Mouse (Mus musculus) adrenal gland, postnatal 14 days (tissue): ENCODE measurements at regions not wholly inside any gene's neighbourhood (a gene's known extent, or its start where the extent isn't known, plus 50 kb on each side); places are given as distances from the start of the nearest gene placed in this dataset.
A peak's percentile ranks its signal among the peaks of the same experiment; 100 is the strongest.
"Not testable (repeated sequence)": the region's sequence is repeated elsewhere in the genome, so short reads cannot be mapped to it uniquely, and the experiment has no call there.

ENCODE experiments used
- DNase-seq: peaks from one replicate; pipeline ENCODE4 v3.0.0; 2021; ENCODE audit warnings: mixed read lengths

DNA sequence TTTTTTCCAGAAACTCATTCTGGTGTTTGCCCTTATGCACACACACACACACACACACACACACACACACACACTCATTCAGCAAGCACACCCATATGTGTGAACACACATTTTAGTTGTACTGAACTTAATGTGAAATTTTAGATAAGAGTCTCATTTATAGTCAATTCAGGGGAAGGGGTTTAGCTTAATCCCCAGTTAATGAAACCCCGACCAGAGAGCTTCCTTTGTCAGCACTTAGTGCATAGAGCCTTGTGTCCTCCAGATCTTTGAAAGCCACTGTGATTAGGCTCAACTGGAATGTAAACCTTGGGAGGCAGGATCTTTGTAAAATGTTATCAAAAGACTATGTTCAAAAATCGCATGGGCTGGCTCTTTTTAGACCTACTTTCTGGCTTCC, 53.4 kb downstream of the Rps12 start:
- no peak for DNase-seq

- not testable (repeated sequence) for DNase-seq
Measured at GRCm38 (mm10) chr10:23725960-23726714, 60.9 kb downstream of the Rps12 start.

DNA sequence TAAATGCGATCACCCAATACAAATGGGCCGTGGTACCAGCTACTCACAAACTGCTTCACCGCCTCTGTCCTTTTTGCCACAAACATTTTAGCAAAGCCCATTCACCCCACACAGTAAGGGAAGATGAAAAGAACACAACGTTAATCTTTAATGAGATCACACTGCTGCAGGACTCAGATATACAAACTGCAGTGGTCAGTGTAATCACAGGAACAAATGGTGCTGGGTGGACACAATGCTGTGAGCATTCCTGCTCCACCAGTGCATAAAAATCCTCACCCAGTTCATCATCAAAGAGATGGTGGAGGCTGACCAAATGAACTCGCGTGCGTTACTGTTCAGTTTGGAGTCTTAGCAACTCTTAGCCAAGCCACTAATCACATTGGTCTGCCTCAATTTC, 69.0 kb downstream of the Rps12 start:
- DNase-seq, result no peak

- DNase-seq, result peak; percentile 31
Measured at GRCm38 (mm10) chr10:23715511-23715910, 71.6 kb downstream of the Rps12 start.

GRCm38 (mm10) chr10:23715101-23715500, 72.0 kb downstream of the Rps12 start:
- DNase-seq, result no peak

DNA sequence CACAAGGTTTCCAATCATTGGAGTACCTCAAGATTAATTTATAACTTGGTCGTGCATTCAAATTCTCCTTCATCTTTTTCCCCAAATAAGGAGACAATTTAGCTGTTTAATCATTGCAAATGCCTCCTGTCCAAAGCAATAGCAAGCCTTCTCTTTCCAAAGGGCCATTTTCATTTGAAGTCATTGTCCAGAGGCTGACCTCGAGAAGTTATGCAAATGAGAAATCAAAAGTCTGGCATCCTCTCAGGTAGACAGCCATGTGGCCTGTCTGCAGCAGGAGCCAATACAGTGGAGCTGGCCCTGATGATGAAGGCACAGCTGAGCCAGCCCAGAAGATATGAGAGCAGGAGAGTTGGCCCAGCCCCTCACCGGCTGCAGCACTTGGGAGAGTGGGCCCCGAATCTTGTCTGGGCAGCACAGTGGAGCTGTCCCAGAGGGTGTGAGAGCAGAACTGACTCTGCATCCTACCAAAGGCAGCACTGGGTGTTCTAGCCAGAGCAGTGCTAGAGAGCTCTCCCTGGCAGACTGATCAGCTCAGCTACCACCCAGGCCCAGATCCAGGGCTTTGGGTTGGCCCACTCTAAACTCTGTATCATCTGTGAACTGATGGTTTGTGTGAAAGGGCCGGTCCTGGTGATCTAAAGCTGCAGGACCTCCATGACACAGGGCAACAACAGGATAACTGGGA, 74.2 kb downstream of the Rps12 start:
- no peak for DNase-seq

GRCm38 (mm10) chr10:23711416-23712171, 75.5 kb downstream of the Rps12 start:
- DNase-seq, result no peak

- no peak for DNase-seq
Measured at GRCm38 (mm10) chr10:23710999-23711398, 76.1 kb downstream of the Rps12 start.

GRCm38 (mm10) chr10:23708261-23708660, 78.8 kb downstream of the Rps12 start:
- no peak for DNase-seq

GRCm38 (mm10) chr10:23707141-23707540, 79.9 kb downstream of the Rps12 start:
- no peak for DNase-seq

- DNase-seq, result no peak
Measured at GRCm38 (mm10) chr10:23704048-23704447, 83.0 kb downstream of the Rps12 start.

DNA sequence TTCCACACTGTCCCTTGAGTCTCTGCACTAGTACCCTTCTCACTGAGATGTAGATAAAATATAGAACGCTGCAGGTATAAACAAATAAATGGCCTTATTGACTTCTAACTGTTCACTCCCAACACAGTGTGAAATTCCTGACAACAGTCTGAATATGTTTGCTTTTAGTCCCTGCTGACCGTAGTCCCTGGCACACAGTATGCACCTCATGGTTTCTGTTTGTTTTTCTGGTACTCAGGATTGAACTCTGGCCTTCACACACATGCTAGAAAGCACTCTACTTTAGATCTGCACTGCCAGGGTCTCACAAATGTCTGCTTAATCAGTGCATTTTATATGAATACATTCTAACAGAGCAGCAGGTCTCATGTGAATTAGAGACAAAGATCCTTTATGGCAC, 95.8 kb downstream of the Rps12 start:
- no peak for DNase-seq

GRCm38 (mm10) chr10:23686969-23687368, 100.1 kb downstream of the Rps12 start:
- DNase-seq, result no peak

GRCm38 (mm10) chr10:23683078-23683477, 104.0 kb downstream of the Rps12 start:
- peak; percentile 3 for DNase-seq

GRCm38 (mm10) chr10:23675911-23676310, 111.2 kb downstream of the Rps12 start:
- no peak for DNase-seq

- peak; percentile 75 for DNase-seq
Measured at GRCm38 (mm10) chr10:23674633-23675515, 112.2 kb downstream of the Rps12 start.

DNA sequence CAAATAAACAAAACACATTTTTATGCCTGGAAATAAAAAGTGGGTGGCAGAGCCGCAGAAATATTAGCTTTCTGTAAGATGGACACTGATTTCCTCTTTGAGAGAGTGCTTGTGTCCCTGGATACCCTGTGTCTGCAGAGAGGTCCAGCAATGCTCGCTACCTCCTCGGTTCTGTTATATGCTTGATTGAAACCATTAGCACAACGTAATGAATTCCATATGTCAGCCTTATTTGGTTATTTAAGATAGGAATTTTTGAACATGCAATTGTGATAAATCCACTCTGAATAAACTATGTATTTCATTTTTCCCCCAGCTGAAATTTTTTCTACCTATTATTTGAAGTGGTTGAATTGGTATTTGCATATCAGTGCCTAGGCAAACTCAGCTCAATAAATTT, 114.8 kb downstream of the Rps12 start:
- no peak for DNase-seq

DNA sequence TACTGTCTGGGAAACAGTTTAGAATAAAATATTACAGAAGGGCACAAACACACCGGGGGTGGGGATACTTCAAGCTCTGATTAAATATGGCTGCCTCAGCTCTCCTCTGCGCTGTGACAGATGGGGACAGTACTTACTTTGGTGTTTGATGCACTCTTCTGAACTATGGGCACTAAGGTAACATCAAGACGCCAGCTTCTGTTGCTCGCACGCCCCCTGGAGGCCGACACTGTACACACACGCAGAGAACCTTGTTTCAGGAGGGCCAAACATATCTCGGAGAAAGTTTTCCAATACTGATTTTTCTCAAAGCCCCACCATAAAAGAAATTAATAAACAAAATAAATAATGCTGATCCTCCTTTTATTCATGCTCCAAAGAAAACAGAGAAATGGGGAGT, 115.6 kb downstream of the Rps12 start:
- peak; percentile 55 for DNase-seq

GRCm38 (mm10) chr10:23665916-23666315, 121.2 kb downstream of the Rps12 start:
- DNase-seq, result peak; percentile 11

GRCm38 (mm10) chr10:23626201-23626600, 160.9 kb downstream of the Rps12 start:
- DNase-seq, result no peak

DNA sequence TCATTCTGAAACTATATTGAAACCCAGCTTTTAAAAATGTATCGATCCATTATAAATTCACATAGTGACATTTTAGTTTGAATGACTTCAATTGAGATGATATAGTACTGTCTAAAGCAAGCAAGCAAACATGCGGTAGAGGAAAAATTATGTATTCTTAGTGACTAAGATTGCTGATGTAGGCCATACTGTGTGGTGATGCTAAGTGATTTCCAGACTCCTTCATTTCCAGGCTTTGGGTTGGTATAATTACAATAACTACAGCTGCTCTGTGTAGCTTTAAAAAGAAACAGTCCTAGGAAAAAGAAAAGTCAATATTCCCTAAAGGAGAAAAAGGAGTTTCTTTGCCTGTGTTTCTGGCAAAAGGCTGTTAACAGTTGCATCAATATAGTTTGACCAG, 175.0 kb downstream of the Rps12 start:
- no peak for DNase-seq

GRCm38 (mm10) chr10:23611183-23611582, 175.9 kb downstream of the Rps12 start:
- peak; percentile 75 for DNase-seq
